Mouse (Mus musculus) heart, postnatal 0 days (tissue): ENCODE data around the gene Csgalnact2. TPM values are rescaled to one million over a fixed set of nuclear protein-coding genes. Genes with fewer than 3 reads are reported as not detected.
A peak's percentile ranks its signal among the peaks of the same experiment; 100 is the strongest.

Source experiments
- ATAC-seq: fragments of 200-750 bp; cut with Nextera tagmentation; 2 replicates; pipeline ENCODE4 v1.8.0; 2017; ENCODE audit warnings: low read depth, moderate number of reproducible peaks, moderate library complexity; ENCODE audit not compliant: insufficient read depth
- DNase-seq: peaks from one replicate; pipeline ENCODE4 v3.0.0-alpha.2; 2016; ENCODE audit warnings: low spot score
- H3K27ac ChIP-seq: fragments of 300-500 bp; sonication (generic); 2 replicates; pipeline ENCODE4 v1.5.1; 2014; ENCODE audit warnings: low read depth, mild to moderate bottlenecking
- H3K27me3 ChIP-seq: fragments of 300-500 bp; sonication (generic); 2 replicates; pipeline ENCODE4 v1.6.1; 2014; ENCODE audit warnings: low read length, mixed read lengths; ENCODE audit not compliant: control insufficient read depth, insufficient read depth
- H3K36me3 ChIP-seq: fragments of 300-500 bp; sonication (generic); replicated peaks from 2 replicates; pipeline ENCODE4 v1.6.1; 2014; ENCODE audit warnings: low read length, mixed read lengths; ENCODE audit not compliant: control insufficient read depth, insufficient read depth
- H3K4me1 ChIP-seq: fragments of 300-500 bp; sonication (generic); 2 replicates; pipeline ENCODE4 v1.6.1; 2014; ENCODE audit warnings: antibody characterized with exemption; ENCODE audit not compliant: control insufficient read depth, insufficient read depth
- H3K4me2 ChIP-seq: fragments of 300-500 bp; sonication (generic); 2 replicates; pipeline ENCODE4 v1.6.1; 2014; ENCODE audit warnings: low read depth, mild to moderate bottlenecking, low read length, moderate library complexity
- H3K4me3 ChIP-seq: fragments of 300-500 bp; sonication (generic); 2 replicates; pipeline ENCODE4 v1.5.1; 2014; ENCODE audit warnings: low read depth, low read length
- H3K9ac ChIP-seq: fragments of 300-500 bp; sonication (generic); replicated peaks from 2 replicates; pipeline ENCODE4 v1.6.1; 2014; ENCODE audit warnings: low read depth, low read length, mixed read lengths
- H3K9me3 ChIP-seq: fragments of 300-500 bp; sonication (generic); replicated peaks from 2 replicates; pipeline ENCODE4 v1.6.1; 2016; ENCODE audit warnings: low read length; ENCODE audit not compliant: control insufficient read depth
- CTCF ChIP-seq: IDR thresholded peaks from 2 replicates; pipeline ENCODE4 v1.5.1; 2016; ENCODE audit warnings: antibody characterized with exemption, control low read depth, low read depth
- EP300 ChIP-seq: IDR thresholded peaks from 2 replicates; pipeline ENCODE4 v1.6.1; 2016; ENCODE audit warnings: antibody characterized with exemption, low read depth
- WGBS: fragments of 180-500 bp; shearing (Covaris S2); extraction: QIAGEN DNeasy Blood & Tissue Kit; methylation state at CpG from one replicate; pipeline ENCODE4 v1.1.7; 2014; 5-methylcytosine and 5-hydroxymethylcytosine counted together
- polyA plus RNA-seq: library from polyadenylated mRNA; unstranded; fragments of >200 nt; fragmentation: Nextera tagmentation; extraction: Ambion mirVana; gene quantifications from 2 replicates; pipeline ENCODE4 v1.2.1, GENCODE M21; 2015
- total RNA-seq: library from RNA; depleted of rRNA; stranded (reverse); fragments of >200 nt; gene quantifications from 2 replicates; pipeline ENCODE4 v1.2.3, GENCODE M21; 2014; ENCODE audit warnings: low replicate concordance; rRNA removed

Gene Csgalnact2
- 13.0 and 15.8 TPM in 2 replicates for total RNA-seq
- 10.3 and 11.6 TPM in 2 replicates for polyA plus RNA-seq

GRCm38 (mm10) chr6:118138731-118139709 lies at the start of gene Csgalnact2:
Csgalnact2 (minus strand) TSS chr6:118139140.
- H3K4me1 ChIP-seq: no peaks in the 10 kb centered on the region
- peak within 1 kb of the TSS; percentile 70 for H3K4me2 ChIP-seq
- peak within 1 kb of the TSS; percentile 64 for H3K9ac ChIP-seq
- peak within 1 kb of the TSS; percentile 79 for H3K27ac ChIP-seq
- peak; percentile 86 for DNase-seq
- peak within 1 kb of the TSS; percentile 79 for H3K4me3 ChIP-seq
- H3K36me3 ChIP-seq: no peaks in the 10 kb centered on the region
- H3K9me3 ChIP-seq: no peaks in the 10 kb centered on the region
- H3K27me3 ChIP-seq: no peaks in the 10 kb centered on the region
- no peak for TF ChIP-seq CTCF
- TF ChIP-seq EP300: no peak
- peak; percentile 100 for ATAC-seq
- 6% methylated on average over 64 of the region's 66 CpGs for WGBS

- Histone ChIP-seq H3K9me3 (no peaks in the 10 kb centered on the region), H3K9ac (no peak overlapping the region), H3K4me2 (no peak overlapping the region), H3K27me3 (peaks cover 21% of the 10 kb centered on the region), H3K4me3 (no peak overlapping the region), H3K36me3 (no peaks in the 10 kb centered on the region), H3K4me1 (0 out of 2 replicates have a peak, but pooled peaks cover 6% of the 10 kb centered on the region), H3K27ac (no peak overlapping the region)
- ATAC-seq: no peak
- no peak for TF ChIP-seq CTCF
- no peak for DNase-seq
- 20% methylated on average over 9 of the region's 9 CpGs for WGBS
Observed at GRCm38 (mm10) chr6:118188599-118188998, 49.7 kb upstream of the Csgalnact2 start.

DNA sequence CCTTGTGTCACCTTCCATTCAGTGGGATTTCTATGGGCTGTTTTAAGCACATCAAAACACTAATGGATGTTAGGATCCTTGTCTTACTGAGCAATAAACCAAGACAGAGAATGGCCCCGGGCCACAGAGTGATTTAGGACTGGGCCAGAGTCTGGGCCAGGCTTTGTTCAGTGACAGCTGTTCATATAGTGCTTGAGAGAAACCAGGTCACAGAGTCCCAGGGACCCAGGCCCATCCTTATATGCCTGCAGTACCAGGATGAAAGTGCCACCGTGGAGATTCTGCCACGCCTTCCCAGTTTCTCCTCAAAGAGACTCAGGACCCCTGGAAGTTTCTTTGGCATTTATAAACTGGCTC lies 48.3 kb upstream of the Csgalnact2 start:
- ATAC-seq: no peak
- Histone ChIP-seq H3K27me3 (peaks cover 17% of the 10 kb centered on the region), H3K4me2 (no peak overlapping the region), H3K27ac (no peak overlapping the region), H3K4me1 (0 out of 2 replicates have a peak, but pooled peaks cover 6% of the 10 kb centered on the region), H3K9ac (no peak overlapping the region), H3K9me3 (no peaks in the 10 kb centered on the region), H3K4me3 (no peak overlapping the region), H3K36me3 (no peaks in the 10 kb centered on the region)
- TF ChIP-seq EP300 (no peak), CTCF (no peak)
- WGBS: 75% methylated on average over 3 of the region's 3 CpGs
- no peak for DNase-seq

DNA sequence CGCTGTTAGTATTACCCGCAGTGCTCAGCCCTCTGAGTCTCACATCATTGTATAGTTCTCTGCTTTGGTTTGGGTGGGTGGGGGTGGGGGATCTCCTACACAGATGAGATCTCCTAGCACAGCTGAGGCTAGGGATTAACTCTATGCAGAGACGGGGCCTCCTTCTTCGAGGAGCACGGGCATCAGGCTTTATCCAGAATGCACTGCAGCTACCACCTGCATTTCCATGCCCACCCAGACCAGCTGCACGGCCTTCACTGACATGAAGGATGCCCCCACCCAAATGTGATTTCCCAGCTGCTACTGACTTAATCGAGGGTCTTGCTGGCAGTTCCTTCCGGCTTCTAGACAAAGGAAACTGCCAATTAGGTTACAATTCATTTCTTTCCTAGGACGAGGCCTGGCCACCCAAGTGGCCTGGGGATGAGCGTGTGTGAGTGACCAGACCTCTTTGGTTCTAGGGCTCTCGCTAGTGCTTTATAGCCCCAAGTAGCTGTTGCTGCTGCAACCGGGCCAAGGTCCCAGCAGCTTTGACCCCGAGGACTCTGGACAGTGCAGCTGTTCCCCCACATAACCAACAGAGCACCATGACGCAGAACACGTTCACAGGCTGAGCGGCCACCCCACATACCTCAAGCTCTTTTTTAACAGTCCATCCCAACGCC lies 47.8 kb upstream of the Csgalnact2 start:
- Histone ChIP-seq H3K27ac (no peak overlapping the region), H3K4me1 (0 out of 2 replicates have a peak, but pooled peaks cover 6% of the 10 kb centered on the region), H3K4me3 (no peak overlapping the region), H3K36me3 (no peaks in the 10 kb centered on the region), H3K4me2 (no peak overlapping the region), H3K9ac (no peak overlapping the region), H3K27me3 (peaks cover 14% of the 10 kb centered on the region; the same call in 1 of the 2 replicates), H3K9me3 (no peaks in the 10 kb centered on the region)
- DNase-seq: no peak
- TF ChIP-seq EP300 (no peak), CTCF (no peak)
- 78% methylated on average over 17 of the region's 17 CpGs for WGBS
- ATAC-seq: no peak

- Histone ChIP-seq H3K27ac (no peak overlapping the region), H3K9me3 (no peaks in the 10 kb centered on the region), H3K27me3 (0 out of 2 replicates have a peak, but pooled peaks cover 7% of the 10 kb centered on the region), H3K4me3 (no peak overlapping the region), H3K36me3 (no peaks in the 10 kb centered on the region), H3K9ac (no peak overlapping the region), H3K4me1 (0 out of 2 replicates have a peak, but pooled peaks cover 6% of the 10 kb centered on the region), H3K4me2 (no peak overlapping the region)
- DNase-seq: no peak
- no peak for ATAC-seq
- TF ChIP-seq CTCF (no peak), EP300 (no peak)
- 82% methylated on average over 10 of the region's 10 CpGs for WGBS
Observed at GRCm38 (mm10) chr6:118184126-118184525, 45.2 kb upstream of the Csgalnact2 start.
